Mouse (Mus musculus) lung, adult 2 months (tissue): ENCODE measurements at regions not wholly inside any gene's neighbourhood (a gene's known extent, or its start where the extent isn't known, plus 50 kb on each side); places are given as distances from the start of the nearest gene placed in this dataset.

Experiments
- CTCF ChIP-seq: fragments of 200-500 bp; IDR thresholded peaks from 2 replicates; pipeline ENCODE4 v1.5.1; 2011; ENCODE audit warnings: mild to moderate bottlenecking, low read length, control low read depth; ENCODE audit not compliant: insufficient read depth
- POLR2A ChIP-seq: fragments of 200-500 bp; IDR thresholded peaks from 2 replicates; pipeline ENCODE4 v1.6.1; 2011; ENCODE audit warnings: low read depth, mild to moderate bottlenecking, control low read depth, low read length, borderline replicate concordance; ENCODE audit errors: extremely low read depth

GRCm38 (mm10) chr5:64663766-64664165, 139.4 kb upstream of the Klf3 start:
- TF ChIP-seq POLR2A: no peak
- TF ChIP-seq CTCF: no peak
